Mouse (Mus musculus): Measurements from ENCODE around the gene Igfbp5.

Igfbp5 gene

DNA sequence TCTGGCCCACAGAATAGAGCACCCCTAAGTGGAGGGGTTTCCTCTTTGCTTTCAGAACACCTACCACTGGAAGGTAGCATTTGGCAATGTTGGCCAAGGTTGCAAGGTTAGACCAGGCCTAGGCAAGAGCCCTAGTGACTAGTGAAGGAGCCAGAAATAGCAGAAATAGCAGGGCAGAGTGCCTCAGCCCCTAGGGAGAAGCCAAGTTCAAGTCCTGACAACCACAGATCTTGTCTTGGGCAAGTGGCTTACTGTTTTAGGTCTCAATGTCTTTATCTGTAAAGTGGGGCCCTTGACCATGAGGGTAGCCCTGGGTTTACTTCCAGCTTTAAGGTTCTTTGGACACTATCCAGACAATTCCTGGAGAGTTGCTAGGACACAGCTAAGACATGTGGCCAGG is 5.4 kb downstream of the Igfbp5 start:
- no peak for DNase-seq (ENCODE audit: low spot score)

DNA sequence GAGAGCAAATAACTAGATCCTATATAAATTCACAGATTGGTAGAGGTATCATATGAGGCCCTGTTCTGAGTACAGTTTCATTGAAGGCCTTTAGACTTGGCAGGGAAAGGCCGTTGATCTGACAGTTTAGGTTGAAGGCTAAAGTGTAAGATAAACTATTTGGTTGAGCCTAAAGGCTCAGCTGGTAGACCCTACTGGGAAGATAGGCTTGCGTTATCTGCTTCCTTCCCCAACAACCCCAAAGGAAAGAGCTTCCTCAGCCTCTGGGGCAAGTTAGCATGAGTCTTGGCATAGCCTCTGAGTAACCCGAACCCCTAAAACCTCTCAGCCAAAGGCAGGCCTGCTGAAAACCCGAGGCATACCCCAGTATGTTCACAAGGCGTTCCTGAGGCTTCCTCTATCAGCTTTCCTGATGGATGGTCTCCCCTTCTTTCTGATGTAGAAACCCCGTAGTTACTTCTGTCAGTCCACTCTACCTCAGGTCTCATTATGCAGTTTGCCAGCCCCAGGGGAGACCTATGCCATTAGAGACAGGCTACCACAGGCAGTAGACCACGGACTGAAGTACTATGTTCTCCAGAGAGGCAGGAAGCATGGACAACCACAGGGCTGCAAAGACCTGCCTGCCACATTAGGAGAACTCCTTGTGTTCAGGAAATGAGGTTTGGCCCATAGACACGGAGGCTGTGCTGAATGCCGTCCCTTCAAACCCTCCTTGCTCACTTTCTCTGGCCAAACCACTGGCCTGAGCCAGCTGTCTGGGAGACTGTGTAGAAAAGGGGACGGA is 6.1 kb downstream of the Igfbp5 start:
- no peak for DNase-seq (ENCODE audit: low spot score)

DNA sequence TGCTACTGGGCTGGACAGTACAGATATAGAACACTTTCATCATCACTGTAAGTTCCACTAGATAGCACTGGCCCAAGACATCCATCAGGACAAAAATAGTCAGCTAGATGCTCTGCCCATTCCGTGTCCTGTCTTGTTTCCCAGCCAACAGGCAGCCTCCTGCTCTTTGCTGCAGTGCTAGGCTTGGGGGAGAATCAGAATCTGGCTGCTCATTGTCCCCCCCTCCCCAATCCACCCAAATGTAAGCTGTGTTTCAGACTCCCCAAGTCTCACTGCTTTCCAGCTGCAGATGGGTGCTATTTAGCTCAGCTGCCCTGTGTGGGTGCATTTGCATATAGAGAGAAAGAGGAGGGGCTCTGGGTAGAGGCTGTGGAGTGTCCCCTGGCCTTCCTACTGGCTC is 7.3 kb downstream of the Igfbp5 start:
- DNase-seq (ENCODE audit: low spot score): no peak

DNA sequence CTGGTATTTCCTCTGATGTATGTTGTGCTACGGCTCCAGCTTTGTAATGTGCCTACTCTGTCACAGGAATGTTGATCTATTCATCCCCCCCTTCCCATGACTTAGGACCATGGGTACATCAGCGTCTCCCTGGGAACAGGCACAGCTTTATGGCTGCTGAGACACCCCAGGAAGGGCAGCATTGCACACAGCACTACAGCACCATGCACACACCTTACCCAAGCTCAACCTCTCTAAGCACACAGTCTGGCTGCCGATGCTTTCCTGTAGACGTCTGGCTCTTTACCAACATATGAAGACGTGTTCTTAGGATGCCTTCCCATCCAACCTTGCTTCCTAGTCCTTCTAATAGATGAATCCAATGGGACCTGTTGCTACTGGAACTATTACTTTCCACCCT is 8.3 kb downstream of the Igfbp5 start:
- DNase-seq (ENCODE audit: low spot score): no peak

DNA sequence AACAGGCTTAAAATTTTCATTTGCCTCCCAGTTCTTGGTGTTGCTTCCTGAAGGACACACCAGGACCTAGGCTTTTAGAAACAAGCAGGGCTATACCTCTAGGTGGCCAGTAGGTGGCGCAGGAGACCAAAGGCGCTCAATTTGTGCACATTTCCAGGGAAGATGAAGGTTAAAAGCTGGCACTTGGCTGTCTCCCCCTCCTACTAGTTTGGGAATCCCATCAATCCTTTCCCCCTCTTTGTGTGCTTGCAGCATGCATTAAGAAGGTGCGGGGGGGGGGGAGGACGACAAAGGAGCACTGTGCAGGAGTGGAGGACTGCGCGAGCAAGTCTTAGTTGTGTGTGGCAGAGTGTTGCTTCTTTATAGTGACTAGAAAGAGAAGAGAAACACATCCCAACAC is 8.8 kb downstream of the Igfbp5 start:
- DNase-seq (ENCODE audit: low spot score): peak; percentile 58

DNA sequence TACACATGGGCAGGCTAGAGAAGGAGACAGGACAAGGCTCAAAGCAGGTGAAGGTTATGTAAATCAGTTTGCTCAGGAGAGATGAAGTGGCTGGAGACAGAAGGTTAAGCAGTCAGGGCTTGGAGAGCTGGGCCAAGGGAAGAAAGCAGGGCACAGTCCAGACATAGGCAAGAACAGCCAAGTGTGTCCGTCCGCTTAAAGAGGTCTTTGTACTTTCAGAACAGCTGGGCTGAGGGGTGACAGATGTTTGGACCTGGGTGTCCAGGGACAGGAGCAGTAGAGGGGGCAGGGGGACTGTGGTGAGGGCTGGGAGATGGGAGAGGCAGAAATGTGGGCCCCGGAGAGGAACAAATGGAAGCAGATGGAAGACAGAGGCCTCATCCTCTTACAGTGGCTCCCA is 10.4 kb downstream of the Igfbp5 start:
- DNase-seq (ENCODE audit: low spot score): no peak

DNA sequence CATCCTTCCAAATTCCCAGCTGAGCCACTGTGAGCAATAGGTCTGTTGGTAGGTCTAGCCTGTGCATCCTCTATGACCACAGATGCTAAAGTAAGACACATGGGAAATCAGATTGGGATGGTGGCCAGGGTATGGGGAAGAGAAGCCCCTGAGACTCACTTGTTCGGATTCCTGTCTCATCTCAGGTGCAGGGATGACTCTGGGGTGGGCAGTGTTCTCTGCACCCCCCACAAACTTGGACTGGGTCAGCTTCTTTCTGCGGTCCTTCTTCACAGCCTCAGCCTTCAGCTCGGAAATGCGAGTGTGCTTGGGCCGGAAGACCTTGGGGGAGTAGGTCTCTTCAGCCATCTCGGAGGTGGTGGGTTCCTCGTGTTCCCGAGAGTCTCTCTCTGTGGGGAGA is 11.0 kb downstream of the Igfbp5 start:
- DNase-seq (ENCODE audit: low spot score): no peak

DNA sequence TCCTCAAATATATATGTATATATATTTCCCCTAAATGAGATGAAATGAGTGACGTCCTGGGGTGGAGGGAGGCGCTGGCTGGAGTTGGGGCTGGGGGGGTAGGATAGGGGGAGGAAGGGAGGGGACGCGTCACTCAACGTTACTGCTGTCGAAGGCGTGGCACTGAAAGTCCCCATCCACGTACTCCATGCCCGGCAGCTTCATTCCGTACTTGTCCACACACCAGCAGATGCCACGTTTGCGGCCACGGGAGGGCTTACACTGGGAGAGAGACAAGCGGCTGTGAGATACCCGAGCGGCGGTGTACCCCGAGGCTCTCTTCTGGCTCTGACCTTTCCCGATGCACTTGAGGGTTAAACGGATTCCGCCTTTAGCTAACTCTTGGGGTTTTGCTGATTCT is 12.4 kb downstream of the Igfbp5 start:
- DNase-seq (ENCODE audit: low spot score): no peak

DNA sequence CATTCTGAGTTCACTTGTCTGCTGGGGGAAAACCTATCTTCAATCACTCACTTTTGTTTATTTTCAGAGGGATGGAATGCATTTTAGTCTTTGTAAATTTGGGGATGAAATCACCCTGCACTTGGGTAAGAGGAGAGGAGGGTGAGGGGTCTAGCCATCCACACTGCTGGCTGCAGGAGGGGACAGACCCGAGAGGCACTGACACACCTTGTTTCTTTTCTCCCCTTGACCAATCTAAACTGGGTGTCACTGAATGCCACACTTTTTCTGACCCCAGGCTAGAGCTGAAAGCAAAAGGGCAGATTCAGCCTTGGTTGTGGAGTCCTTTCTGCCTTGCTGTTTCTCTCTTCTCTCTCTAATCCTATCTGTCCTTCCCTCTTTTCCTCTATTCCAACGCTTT is 13.0 kb downstream of the Igfbp5 start:
- DNase-seq (ENCODE audit: low spot score): no peak

DNA sequence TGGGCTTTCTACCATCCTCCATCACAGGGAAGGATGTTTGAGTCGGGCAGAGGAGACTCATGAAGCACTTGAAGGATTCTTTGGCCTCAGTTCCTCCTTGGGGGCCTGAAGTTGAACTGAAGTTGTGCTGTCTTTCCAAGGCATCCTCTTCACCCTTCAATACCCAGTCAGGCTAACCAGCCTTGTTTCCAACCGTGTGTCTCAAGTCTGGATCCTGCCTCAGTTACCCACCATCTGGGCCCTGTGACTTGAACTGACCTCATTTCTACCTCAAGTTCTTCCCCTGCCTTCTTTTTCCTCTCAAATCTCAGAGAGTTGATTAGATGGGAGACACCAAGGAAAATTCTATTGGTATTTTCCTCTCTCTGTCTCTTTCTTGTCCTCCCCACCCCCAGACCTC is 14.2 kb downstream of the Igfbp5 start:
- DNase-seq (ENCODE audit: low spot score): no peak

DNA sequence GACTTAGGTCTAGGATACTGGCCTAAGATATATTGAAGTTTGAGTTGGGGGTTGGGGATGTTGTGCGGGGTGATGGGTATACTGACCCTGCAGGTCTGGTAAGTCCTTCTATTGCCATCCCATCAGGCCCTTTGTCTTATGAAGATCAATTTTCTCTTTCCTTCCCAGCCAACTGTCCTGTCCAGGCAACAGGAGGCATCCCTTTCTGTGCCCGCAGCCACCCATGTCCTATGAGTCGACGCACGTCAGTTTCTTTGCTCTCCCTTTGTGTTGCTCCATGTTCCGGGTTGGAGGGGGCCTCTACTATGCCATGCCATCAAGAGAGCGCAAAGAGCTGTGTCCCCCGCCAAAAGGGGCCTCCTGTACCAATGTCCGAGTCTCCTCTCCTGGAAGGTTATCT is 14.7 kb downstream of the Igfbp5 start:
- no peak for DNase-seq (ENCODE audit: low spot score)

DNA sequence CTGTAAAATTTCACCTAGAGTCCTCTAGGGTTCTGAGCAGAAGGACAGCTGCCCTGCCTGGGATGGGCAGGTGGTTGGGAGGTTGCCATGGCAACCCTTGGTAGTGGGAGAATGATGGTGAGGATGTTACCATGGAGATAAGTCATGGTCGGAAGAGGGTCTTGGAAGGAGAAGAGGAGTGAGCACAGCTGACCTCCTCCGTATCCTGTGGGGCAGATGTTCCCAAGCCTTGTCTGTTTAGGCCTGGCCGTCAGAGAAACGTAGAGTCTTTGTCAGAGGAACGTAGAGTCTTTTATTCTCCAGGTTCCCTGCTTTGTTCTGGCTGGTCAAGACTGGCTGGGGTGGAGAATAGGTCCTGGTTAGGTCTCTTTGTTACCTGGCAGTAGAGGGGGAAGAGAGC is 15.8 kb downstream of the Igfbp5 start:
- DNase-seq (ENCODE audit: low spot score): no peak

DNA sequence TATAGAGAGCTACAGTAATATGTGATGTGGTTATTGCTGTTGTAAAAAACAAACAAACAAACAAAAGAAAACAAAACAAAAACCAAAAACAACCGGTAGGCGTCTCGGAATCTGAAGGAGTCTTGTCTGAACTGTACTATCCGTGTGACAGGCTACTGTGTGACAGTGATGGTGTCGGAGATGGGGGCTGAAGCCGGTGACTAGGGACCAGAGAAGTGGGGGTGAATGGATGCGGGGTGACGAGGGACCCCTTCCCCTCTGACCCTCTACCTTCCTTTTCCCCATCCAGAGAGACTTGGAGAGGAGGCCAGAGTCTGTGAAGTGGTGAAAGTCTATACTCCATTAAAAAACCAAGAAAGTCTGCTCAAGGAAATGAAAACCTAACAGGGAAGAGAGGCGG is 16.4 kb downstream of the Igfbp5 start:
- no peak for DNase-seq (ENCODE audit: low spot score)

DNA sequence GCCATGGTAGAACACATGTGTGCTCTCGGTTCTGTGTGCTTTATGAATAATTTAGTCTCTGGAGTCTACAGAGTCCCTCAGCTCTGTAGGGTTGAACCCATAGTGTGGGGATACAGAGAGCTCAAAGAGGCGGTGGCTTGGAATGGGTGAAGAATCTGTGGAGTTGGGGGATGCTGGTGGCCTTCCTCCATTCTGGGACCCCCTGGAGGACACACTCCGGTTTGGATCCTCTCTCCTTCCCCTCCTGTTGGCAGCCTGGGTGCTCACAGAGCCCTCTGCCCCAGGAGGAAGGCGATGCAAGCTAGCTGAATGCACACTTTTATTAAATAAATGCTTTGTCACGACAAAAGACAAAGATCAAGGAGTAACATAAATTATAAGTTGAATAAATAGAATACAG is 17.1 kb downstream of the Igfbp5 start:
- no peak for DNase-seq (ENCODE audit: low spot score)

DNA sequence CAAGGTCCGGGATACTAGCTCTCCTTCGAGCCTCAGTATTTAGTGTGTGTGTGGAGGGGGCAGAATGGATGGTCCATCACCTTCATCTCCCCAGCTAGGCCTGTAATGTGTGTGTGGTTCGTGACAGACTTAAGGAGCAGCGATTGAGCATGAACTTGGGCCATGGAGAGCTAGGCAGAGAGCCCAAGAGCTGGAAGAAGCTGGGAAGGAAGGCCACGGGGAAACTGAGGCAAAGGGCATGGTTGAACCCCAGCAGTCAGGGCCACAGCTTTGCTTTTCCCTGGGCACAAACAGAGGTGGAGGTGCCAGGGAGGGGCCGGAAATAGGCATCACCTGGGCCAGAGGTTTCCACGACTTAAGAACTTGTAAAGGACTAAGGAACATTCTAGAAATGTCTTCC is 17.5 kb downstream of the Igfbp5 start:
- no peak for DNase-seq (ENCODE audit: low spot score)

DNA sequence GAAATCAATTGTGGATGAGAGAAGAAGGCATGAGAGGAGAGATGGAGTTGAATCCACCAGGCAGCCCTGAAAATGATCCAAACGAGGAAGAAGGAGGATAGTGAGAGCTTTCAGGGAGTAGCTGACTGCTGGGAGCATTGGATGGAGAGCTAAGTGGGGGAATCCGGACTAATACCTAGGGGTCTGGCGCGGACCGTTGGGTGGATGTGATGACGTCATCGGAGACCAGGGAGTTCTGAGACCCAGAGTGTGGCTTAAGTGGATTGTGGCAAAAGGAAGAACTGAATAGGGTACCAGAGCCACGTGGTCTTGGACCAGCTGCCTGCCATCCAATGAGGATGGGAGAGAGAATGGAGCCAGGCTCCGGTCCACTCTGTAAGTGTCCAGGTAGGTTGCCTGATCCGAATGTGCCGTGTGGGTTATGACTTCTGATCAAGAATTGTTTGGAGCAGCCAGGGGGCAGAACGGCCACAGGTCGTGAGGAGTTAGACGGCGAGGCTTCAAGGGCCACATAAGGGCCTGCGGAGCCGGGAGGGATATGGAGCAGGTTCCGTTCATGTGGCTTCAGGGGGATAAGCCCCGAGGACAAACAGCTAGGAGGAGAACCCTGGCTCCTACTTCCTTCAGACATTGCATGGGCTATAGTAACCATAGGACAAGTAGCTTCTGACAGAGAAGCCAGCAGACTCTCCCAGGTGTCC is 18.3 kb downstream of the Igfbp5 start:
- no peak for DNase-seq (ENCODE audit: low spot score)

DNA sequence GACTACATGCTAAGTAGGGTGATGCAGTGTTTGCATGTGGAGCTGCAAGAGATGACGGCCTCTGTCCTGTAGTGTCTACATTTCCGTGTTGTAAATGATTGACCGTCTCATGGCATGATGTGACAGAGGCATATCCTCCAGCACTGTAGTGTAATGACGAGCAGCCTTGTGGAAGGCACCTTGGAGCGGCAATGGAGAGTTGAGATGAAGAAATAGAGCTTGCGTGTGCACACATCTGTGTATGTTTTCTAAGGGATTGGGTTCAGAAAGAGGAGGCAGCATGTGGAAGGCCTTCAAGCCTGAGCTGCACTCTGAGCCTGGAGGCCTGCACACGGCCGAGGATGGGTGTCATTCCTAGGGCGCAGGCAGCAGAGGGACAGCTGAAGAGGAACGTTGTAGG is 19.0 kb downstream of the Igfbp5 start:
- DNase-seq (ENCODE audit: low spot score): no peak

DNA sequence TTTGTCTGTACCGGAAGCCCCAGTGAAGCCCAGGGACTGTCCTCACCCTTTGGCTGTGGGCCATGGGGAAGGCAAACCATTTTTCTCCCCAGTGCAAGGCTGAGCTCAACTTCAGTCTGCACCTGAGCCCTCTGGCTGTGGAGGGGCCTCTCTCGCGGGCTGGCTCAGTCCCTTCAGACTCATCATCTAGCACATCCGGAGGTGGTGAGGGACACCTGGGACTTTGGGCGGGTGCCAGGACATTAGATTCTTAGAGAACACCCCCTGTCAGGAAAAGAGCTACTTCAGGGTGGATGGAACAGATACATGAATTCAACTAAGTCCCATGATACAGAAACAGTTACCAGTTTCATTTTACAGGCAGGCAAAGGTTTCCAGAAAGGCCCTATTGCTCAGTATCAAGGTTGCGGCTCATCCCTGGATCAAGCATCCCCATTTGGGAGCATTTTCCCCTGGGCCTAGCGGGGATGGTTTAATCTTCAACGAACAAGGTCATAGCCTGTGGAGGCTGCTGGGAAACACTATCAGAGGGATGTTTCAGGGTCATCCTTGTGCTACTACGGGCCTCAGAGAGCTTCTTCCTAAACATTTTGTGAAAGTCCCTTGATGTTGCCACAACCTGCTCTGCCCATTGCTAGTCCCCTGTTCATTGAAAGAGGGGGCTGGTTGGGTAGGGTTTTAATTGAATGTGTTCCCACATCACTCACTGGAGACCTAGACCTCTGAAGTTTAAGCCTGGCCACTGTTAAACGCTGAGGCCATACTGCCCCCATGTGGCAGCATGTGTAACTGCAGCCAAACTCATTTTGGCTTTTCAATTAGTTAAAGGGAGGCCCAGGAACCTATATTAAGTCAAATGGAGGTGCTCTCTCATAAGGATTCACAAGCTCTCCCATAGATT is 20.1 kb downstream of the Igfbp5 start:
- DNase-seq (ENCODE audit: low spot score): peak; percentile 41

DNA sequence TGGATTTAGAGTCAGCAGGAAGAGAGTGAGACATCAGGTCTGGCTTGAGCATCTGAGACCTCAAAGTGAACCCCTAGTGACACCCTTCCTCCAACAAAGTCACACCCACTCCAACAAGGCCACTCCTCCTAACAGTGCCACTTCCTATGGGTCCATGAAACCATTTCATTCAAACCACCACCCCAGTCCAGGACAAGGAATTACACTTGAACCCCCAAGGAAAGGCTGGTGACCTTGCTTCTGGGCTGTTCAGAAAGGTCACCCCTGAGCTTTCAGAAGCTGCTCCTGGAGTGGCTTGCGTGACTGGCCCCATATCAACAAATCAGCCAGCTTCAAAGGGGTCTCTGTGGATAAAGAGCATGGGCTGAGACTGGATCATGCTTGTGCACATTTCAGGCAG is 20.9 kb downstream of the Igfbp5 start:
- DNase-seq (ENCODE audit: low spot score): no peak

DNA sequence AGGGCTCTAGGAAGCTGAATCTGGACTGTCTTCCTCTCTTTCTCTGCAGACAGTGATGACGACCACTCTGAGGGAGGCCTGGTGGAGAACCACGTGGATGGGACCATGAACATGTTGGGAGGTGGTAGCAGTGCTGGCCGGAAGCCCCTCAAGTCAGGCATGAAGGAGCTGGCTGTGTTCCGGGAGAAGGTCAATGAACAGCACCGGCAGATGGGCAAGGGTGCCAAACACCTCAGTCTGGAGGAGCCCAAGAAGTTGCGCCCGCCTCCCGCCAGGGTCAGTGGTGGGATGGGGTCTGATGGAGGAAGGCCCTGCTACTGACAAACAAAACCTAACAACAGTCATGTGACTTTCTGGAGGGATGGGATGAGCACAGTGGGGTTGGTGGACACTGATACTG is 25.6 kb downstream of the Igfbp5 start:
- DNase-seq (ENCODE audit: low spot score): no peak

DNA sequence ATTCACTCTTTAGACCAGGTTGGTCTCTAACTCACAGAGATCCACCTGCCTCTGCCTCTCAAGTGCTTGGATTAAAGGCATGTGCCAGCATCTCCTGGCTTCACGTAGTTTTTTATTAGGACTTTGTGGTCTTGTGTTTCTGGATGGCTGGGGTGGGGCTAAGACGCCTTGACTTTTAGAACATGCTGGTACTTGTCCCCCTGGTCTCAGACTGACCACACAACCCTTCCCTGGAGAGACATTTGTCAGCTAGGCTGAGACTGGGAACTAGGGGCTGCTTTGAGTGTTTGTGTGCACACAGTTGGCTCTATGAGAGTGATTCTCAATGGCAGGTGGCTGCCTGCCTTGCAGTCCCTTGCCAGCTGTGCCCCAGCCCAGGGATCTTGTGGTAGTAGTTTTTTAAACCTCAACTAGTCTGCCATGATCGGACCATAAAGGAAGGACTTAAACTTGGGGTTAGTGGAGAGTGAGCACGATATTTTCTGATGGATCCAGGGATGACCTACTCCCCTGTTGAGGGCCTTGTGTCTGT is 26.8 kb downstream of the Igfbp5 start:
- DNase-seq (ENCODE audit: low spot score): no peak

DNA sequence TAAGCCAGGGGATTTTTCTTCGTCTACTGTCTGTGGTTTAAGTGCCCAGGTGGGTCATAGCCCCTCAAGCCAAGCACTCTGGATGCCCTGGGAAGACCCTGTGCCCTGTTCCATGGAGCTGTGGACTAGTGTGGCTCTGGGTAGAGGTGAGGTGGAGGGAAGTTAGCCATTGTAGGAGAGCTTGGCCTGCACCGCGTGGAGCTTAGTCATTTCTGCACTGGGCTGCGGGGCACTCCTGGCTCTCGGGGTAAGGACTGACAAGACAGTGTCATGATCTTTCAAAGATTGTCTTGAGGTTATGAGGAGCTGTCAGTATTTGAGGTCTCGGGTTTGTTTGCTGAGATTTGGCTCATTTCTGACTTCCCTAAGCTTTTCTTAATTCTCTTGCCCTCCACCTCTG is 30.0 kb downstream of the Igfbp5 start:
- no peak for DNase-seq (ENCODE audit: low spot score)
